Mouse (Mus musculus): ENCODE measurements around the gene Muc20. TPM values are rescaled to one million over a fixed set of nuclear protein-coding genes. Genes with fewer than 3 reads are reported as not detected.

Gene Muc20
- polyA plus RNA-seq, 1 experiment from 2014 or later: not detected

GRCm38 (mm10) chr16:32736022-32736421 lies 61.2 kb downstream of the Muc20 start:
- H3K4me3 ChIP-seq (ENCODE audit: low read length): no peak overlapping the region
- no peaks in the 10 kb centered on the region for H3K4me1 ChIP-seq (ENCODE audit: control insufficient read depth, insufficient read depth, low read depth, low read length)
- WGBS: 60% methylated on average over 3 of the region's 3 CpGs
- no peak overlapping the region for H3K4me2 ChIP-seq (ENCODE audit: low read length)
- H3K9ac ChIP-seq (ENCODE audit: low read depth, low read length): no peak overlapping the region
- no peaks in the 10 kb centered on the region for H3K9me3 ChIP-seq (ENCODE audit: control insufficient read depth, low read length)
- ATAC-seq: no peak
- no peak overlapping the region for H3K27ac ChIP-seq (ENCODE audit: low read depth, low read length)
- no peaks in the 10 kb centered on the region for H3K36me3 ChIP-seq (ENCODE audit: control insufficient read depth, insufficient read depth, low read length)
- H3K27me3 ChIP-seq (replicated peaks; ENCODE audit: control insufficient read depth, insufficient read depth, low read length): no peaks in the 10 kb centered on the region

GRCm38 (mm10) chr16:32735586-32735985 lies 61.6 kb downstream of the Muc20 start, which contains the start of gene Muc4:
Gene Muc4, plus strand, starts transcription at chr16:32735886.
- no peak for ATAC-seq
- H3K27ac ChIP-seq (ENCODE audit: low read depth, low read length): no peak within 1 kb of the TSS
- 93% methylated on average over 2 of the region's 2 CpGs for WGBS
- no peaks in the 10 kb centered on the region for H3K4me1 ChIP-seq (ENCODE audit: control insufficient read depth, insufficient read depth, low read depth, low read length)
- H3K4me2 ChIP-seq (ENCODE audit: low read length): no peak within 1 kb of the TSS
- no peaks in the 10 kb centered on the region for H3K9me3 ChIP-seq (ENCODE audit: control insufficient read depth, low read length)
- H3K36me3 ChIP-seq (ENCODE audit: control insufficient read depth, insufficient read depth, low read length): no peaks in the 10 kb centered on the region
- H3K27me3 ChIP-seq (replicated peaks; ENCODE audit: control insufficient read depth, insufficient read depth, low read length): no peaks in the 10 kb centered on the region
- no peak within 1 kb of the TSS for H3K9ac ChIP-seq (ENCODE audit: low read depth, low read length)
- no peak within 1 kb of the TSS for H3K4me3 ChIP-seq (ENCODE audit: low read length)

GRCm38 (mm10) chr16:32733213-32733612 lies 64.0 kb downstream of the Muc20 start:
- Histone ChIP-seq H3K9me3 (ENCODE audit: control insufficient read depth, low read length) (no peaks in the 10 kb centered on the region), H3K4me1 (ENCODE audit: control insufficient read depth, insufficient read depth, low read depth, low read length) (no peaks in the 10 kb centered on the region), H3K36me3 (ENCODE audit: control insufficient read depth, insufficient read depth, low read length) (no peaks in the 10 kb centered on the region), H3K27ac (ENCODE audit: low read depth, low read length) (no peak overlapping the region), H3K4me2 (ENCODE audit: low read length) (no peak overlapping the region), H3K27me3 (replicated peaks; ENCODE audit: control insufficient read depth, insufficient read depth, low read length) (no peaks in the 10 kb centered on the region), H3K9ac (ENCODE audit: low read depth, low read length) (no peak overlapping the region), H3K4me3 (ENCODE audit: low read length) (no peak overlapping the region)
- ATAC-seq: no peak
- 84% methylated on average over 3 of the region's 3 CpGs for whole genome bisulfite sequencing

- no peak overlapping the region for H3K4me2 ChIP-seq (ENCODE audit: low read length)
- no peaks in the 10 kb centered on the region for H3K27me3 ChIP-seq (replicated peaks; ENCODE audit: control insufficient read depth, insufficient read depth, low read length)
- ATAC-seq: no peak
- H3K9me3 ChIP-seq (ENCODE audit: control insufficient read depth, low read length): no peaks in the 10 kb centered on the region
- no peaks in the 10 kb centered on the region for H3K36me3 ChIP-seq (ENCODE audit: control insufficient read depth, insufficient read depth, low read length)
- H3K9ac ChIP-seq (ENCODE audit: low read depth, low read length): no peak overlapping the region
- no peak overlapping the region for H3K4me3 ChIP-seq (ENCODE audit: low read length)
- no peaks in the 10 kb centered on the region for H3K4me1 ChIP-seq (ENCODE audit: control insufficient read depth, insufficient read depth, low read depth, low read length)
- H3K27ac ChIP-seq (ENCODE audit: low read depth, low read length): no peak overlapping the region
- WGBS: 71% methylated on average over 1 of the region's 1 CpGs
These were observed 68.5 kb downstream of the Muc20 start for GRCm38 (mm10) chr16:32728730-32729129.

GRCm38 (mm10) chr16:32728240-32728639 lies 69.0 kb downstream of the Muc20 start:
- Histone ChIP-seq H3K4me3 (ENCODE audit: low read length) (no peak overlapping the region), H3K4me2 (ENCODE audit: low read length) (no peak overlapping the region), H3K27me3 (replicated peaks; ENCODE audit: control insufficient read depth, insufficient read depth, low read length) (no peaks in the 10 kb centered on the region), H3K9ac (ENCODE audit: low read depth, low read length) (no peak overlapping the region), H3K4me1 (ENCODE audit: control insufficient read depth, insufficient read depth, low read depth, low read length) (no peaks in the 10 kb centered on the region), H3K27ac (ENCODE audit: low read depth, low read length) (no peak overlapping the region), H3K9me3 (ENCODE audit: control insufficient read depth, low read length) (no peaks in the 10 kb centered on the region), H3K36me3 (ENCODE audit: control insufficient read depth, insufficient read depth, low read length) (no peaks in the 10 kb centered on the region)
- ATAC-seq: no peak

Other genes starting within 250 kb of the Muc20 start
- 26.3 and 36.5 TPM in 2 replicates for gene Tfrc, start 188.5 kb downstream of the Muc20 start, polyA plus RNA-seq (2015; fragmentation: Nextera tagmentation; extraction: Ambion mirVana)
- 19.3 and 22.6 TPM in 2 replicates for gene Tnk2, start 153.6 kb downstream of the Muc20 start, polyA plus RNA-seq (2015; fragmentation: Nextera tagmentation; extraction: Ambion mirVana)
- gene Muc4, start 61.5 kb downstream of the Muc20 start, polyA plus RNA-seq (2015; fragmentation: Nextera tagmentation; extraction: Ambion mirVana): not detected in 2 replicates
- not detected in 2 replicates for gene Smbd1, start 13.0 kb upstream of the Muc20 start, polyA plus RNA-seq (2015; fragmentation: Nextera tagmentation; extraction: Ambion mirVana)
- gene Fyttd1, start 80.1 kb upstream of the Muc20 start, polyA plus RNA-seq (2015; fragmentation: Nextera tagmentation; extraction: Ambion mirVana): 103 and 104 TPM in 2 replicates
- gene Rubcn, start 80.3 kb upstream of the Muc20 start, polyA plus RNA-seq (2015; fragmentation: Nextera tagmentation; extraction: Ambion mirVana): 35.3 and 42.6 TPM in 2 replicates
- gene Lrch3, start 116.7 kb upstream of the Muc20 start, polyA plus RNA-seq (2015; fragmentation: Nextera tagmentation; extraction: Ambion mirVana): 25.7 and 33.6 TPM in 2 replicates

All from hindbrain, embryonic 16.5 days (tissue).